Mouse (Mus musculus) cerebellum, adult 2 months (tissue): ENCODE measurements around the gene Grik3.

Experiments used
- CTCF ChIP-seq: fragments of 200-500 bp; IDR thresholded peaks from 2 replicates; pipeline ENCODE4 v1.5.1; 2011; ENCODE audit warnings: low read depth, mild to moderate bottlenecking, control low read depth, low read length, moderate library complexity, borderline replicate concordance; ENCODE audit not compliant: insufficient read depth
- POLR2A ChIP-seq: fragments of 200-500 bp; IDR thresholded peaks from 2 replicates; pipeline ENCODE4 v1.6.1; 2011; ENCODE audit warnings: low read length, control low read depth, borderline replicate concordance; ENCODE audit not compliant: insufficient read depth

- TF ChIP-seq POLR2A (no peak), CTCF (no peak)
Observed at GRCm38 (mm10) chr4:125573000-125573399, 82.5 kb downstream of the Grik3 start.
